Mouse (Mus musculus) hindbrain, postnatal 0 days (tissue): ENCODE results near the gene C87414. TPM values are rescaled to one million over a fixed set of nuclear protein-coding genes. Genes with fewer than 3 reads are reported as not detected.
"Not testable (repeated sequence)": the region's sequence is repeated elsewhere in the genome, so short reads cannot be mapped to it uniquely, and the experiment has no call there.

ENCODE experiments used
- ATAC-seq: fragments of 200-750 bp; cut with Nextera tagmentation; 2 replicates; pipeline ENCODE4 v1.8.0; 2017; ENCODE audit warnings: mild to moderate bottlenecking, moderate TSS enrichment, moderate library complexity
- DNase-seq: peaks from one replicate; pipeline ENCODE4 v3.0.0-alpha.2; 2015; ENCODE audit warnings: low spot score
- H3K27ac ChIP-seq: fragments of 300-500 bp; sonication (generic); 2 replicates; pipeline ENCODE4 v1.5.1; 2014; ENCODE audit warnings: mild to moderate bottlenecking
- H3K27me3 ChIP-seq: fragments of 300-500 bp; sonication (generic); 2 replicates; pipeline ENCODE4 v1.6.1; 2014; ENCODE audit warnings: low read length, mixed read lengths; ENCODE audit not compliant: insufficient read depth
- H3K36me3 ChIP-seq: fragments of 300-500 bp; sonication (generic); 2 replicates; pipeline ENCODE4 v1.6.1; 2014; ENCODE audit warnings: low read length, mixed read lengths; ENCODE audit not compliant: insufficient read depth
- H3K4me1 ChIP-seq: fragments of 300-500 bp; sonication (generic); 2 replicates; pipeline ENCODE4 v1.6.1; 2014; ENCODE audit warnings: antibody characterized with exemption, low read length, mixed read lengths; ENCODE audit not compliant: insufficient read depth
- H3K4me2 ChIP-seq: fragments of 300-500 bp; sonication (generic); 2 replicates; pipeline ENCODE4 v1.6.1; 2014; ENCODE audit warnings: low read depth, mild to moderate bottlenecking, low read length, moderate library complexity, mixed read lengths
- H3K4me3 ChIP-seq: fragments of 300-500 bp; sonication (generic); 2 replicates; pipeline ENCODE4 v1.5.1; 2014; ENCODE audit warnings: low read length
- H3K9ac ChIP-seq: fragments of 300-500 bp; sonication (generic); replicated peaks from 2 replicates; pipeline ENCODE4 v1.6.1; 2014; ENCODE audit warnings: mild to moderate bottlenecking, low read length, moderate library complexity, mixed read lengths
- H3K9me3 ChIP-seq: fragments of 300-500 bp; sonication (generic); 2 replicates; pipeline ENCODE4 v1.6.1; 2016; ENCODE audit warnings: low read length, mixed read lengths
- WGBS: fragments of 180-500 bp; shearing (Covaris S2); extraction: QIAGEN DNeasy Blood & Tissue Kit; methylation state at CpG from one replicate; pipeline ENCODE4 v1.1.7; 2014; 5-methylcytosine and 5-hydroxymethylcytosine counted together
- polyA plus RNA-seq: library from polyadenylated mRNA; unstranded; fragments of >200 nt; fragmentation: Nextera tagmentation; extraction: Ambion mirVana; gene quantifications from 2 replicates; pipeline ENCODE4 v1.2.1, GENCODE M21; 2015
- total RNA-seq: library from RNA; depleted of rRNA; stranded (reverse); fragments of >200 nt; gene quantifications from 2 replicates; pipeline ENCODE4 v1.2.3, GENCODE M21; 2014; rRNA removed

C87414 gene
- total RNA-seq (not detected in 2 replicates), polyA plus RNA-seq (not detected in 2 replicates)

GRCm38 (mm10) chr5:93671451-93671850, at the start of gene C87414:
TSS of gene C87414 (minus strand) at chr5:93671551.
- WGBS: no CpG with 5 or more reads among the region's 3 CpGs
- not testable (repeated sequence) for DNase-seq, H3K27ac ChIP-seq, H3K4me3 ChIP-seq, H3K4me1 ChIP-seq, H3K9me3 ChIP-seq, H3K4me2 ChIP-seq, H3K27me3 ChIP-seq, H3K9ac ChIP-seq, H3K36me3 ChIP-seq, ATAC-seq

GRCm38 (mm10) chr5:93684661-93685060, 13.3 kb upstream of the C87414 start:
- H3K4me2 ChIP-seq, H3K27me3 ChIP-seq, H3K9me3 ChIP-seq, H3K36me3 ChIP-seq, H3K4me1 ChIP-seq, H3K4me3 ChIP-seq, H3K9ac ChIP-seq, ATAC-seq, DNase-seq, H3K27ac ChIP-seq: not testable (repeated sequence)
- 81% methylated on average over 3 of the region's 3 CpGs for WGBS

Other genes starting within 250 kb of the C87414 start
- gene Gm16427, start 131.4 kb downstream of the C87414 start, total RNA-seq: not detected in 2 replicates
- gene Gm16427, start 131.4 kb downstream of the C87414 start, polyA plus RNA-seq: not detected in 2 replicates
- not detected in 2 replicates for gene Gm7792, start 172.2 kb upstream of the C87414 start, total RNA-seq
- not detected in 2 replicates for gene Gm7792, start 172.2 kb upstream of the C87414 start, polyA plus RNA-seq